Mouse (Mus musculus): ENCODE data around the gene Stpg3. TPM values are rescaled to one million over a fixed set of nuclear protein-coding genes. Genes with fewer than 3 reads are reported as not detected.

Gene Stpg3
- polyA plus RNA-seq, 1 experiment from 2014 or later, result not detected

DNA sequence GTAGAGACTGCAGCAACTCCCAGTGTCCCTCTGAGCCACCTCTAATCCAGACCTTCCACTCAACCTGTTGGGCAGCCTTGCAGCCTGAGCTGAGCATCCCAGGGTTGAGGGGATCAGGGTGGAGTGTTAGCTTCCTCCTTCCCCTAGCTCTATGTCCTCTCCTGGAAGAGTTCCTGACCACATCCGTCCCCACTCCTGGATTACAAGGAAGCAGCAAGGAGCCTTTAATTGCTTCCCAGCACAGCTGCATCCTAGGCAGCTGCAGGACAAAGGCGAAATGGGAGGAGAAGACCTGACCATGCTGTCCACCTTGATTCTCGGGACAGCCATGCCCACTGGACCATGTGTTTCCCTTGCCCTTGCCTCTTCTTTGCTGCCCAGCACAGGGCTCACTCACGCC, 37.4 kb downstream of the Stpg3 start:
- H3K27ac ChIP-seq (replicated peaks), result peak overlapping the region; percentile 85
- peak overlapping the region; percentile 42 for H3K4me2 ChIP-seq (replicated peaks)
- H3K4me3 ChIP-seq, result peak overlapping the region; percentile 25
- ATAC-seq (ENCODE audit: low FRiP score, low read depth), result no peak
- peaks cover 63% of the 10 kb centered on the region for H3K4me1 ChIP-seq
- 0 out of 2 replicates have a peak, but pooled peaks cover 12% of the 10 kb centered on the region for H3K27me3 ChIP-seq
- H3K36me3 ChIP-seq, result no peaks in the 10 kb centered on the region
- WGBS, result 44% methylated on average over 4 of the region's 4 CpGs
- peak overlapping the region; percentile 2 for H3K9ac ChIP-seq (replicated peaks)
- no peaks in the 10 kb centered on the region for H3K9me3 ChIP-seq

DNA sequence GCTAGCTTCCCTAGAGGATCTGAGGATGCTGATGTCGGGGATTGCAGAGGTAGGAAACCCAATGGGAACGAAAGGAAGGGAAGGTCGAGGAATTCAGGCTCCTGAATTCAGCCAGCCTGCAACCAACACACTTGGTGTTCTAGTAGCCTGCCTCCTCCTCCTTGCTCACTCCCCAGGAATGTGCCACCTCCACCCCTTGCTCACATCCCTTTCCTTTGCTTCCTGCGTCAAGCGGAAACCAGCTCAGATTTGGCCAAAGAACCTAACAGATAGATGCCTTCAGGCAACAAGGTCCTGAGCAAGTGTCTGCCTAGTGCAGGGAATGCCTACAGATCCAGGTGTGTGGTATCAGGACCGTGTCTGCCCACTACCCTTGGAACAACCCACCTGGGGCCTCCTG, 37.9 kb downstream of the Stpg3 start:
- H3K4me1 ChIP-seq, result peaks cover 65% of the 10 kb centered on the region
- WGBS, result 74% methylated on average over 6 of the region's 6 CpGs

DNA sequence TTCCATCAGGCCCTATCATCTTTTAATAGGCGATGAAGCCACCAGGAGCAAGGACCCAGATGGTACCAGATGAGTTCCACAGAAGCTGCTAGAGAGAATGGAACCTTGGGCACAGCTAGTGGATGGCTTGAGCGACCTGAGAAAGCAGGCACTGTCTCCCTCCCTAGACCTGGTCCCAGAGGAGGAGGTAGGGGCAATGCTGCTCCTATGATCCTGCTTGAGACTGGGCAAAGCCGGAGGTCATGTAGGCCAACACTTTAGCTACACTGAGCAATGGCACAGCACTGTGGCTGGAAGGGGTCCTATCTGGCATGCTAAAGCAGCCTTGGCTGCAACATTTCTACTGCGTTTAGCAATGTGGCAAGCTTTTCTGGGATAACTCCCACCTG, 38.8 kb downstream of the Stpg3 start:
- Histone ChIP-seq H3K36me3 (no peaks in the 10 kb centered on the region), H3K4me3 (no peak overlapping the region), H3K4me1 (peaks cover 65% of the 10 kb centered on the region), H3K27ac (replicated peaks) (no peak overlapping the region), H3K4me2 (replicated peaks) (no peak overlapping the region), H3K27me3 (0 out of 2 replicates have a peak, but pooled peaks cover 12% of the 10 kb centered on the region), H3K9ac (replicated peaks) (no peak overlapping the region), H3K9me3 (no peaks in the 10 kb centered on the region)
- WGBS, result 81% methylated on average over 4 of the region's 4 CpGs
- ATAC-seq (ENCODE audit: low FRiP score, low read depth), result no peak

More for the DNA sequence above, 37.9 kb downstream of the Stpg3 start:
- Histone ChIP-seq H3K27me3 (0 out of 2 replicates have a peak, but pooled peaks cover 12% of the 10 kb centered on the region), H3K36me3 (no peaks in the 10 kb centered on the region), H3K9me3 (no peaks in the 10 kb centered on the region), H3K9ac (replicated peaks) (0 out of 2 replicates have a peak overlapping the region, but pooled peaks have one; percentile 2), H3K4me2 (replicated peaks) (peak overlapping the region; percentile 42), H3K27ac (replicated peaks) (peak overlapping the region; percentile 85), H3K4me3 (no peak overlapping the region)
- no peak for ATAC-seq (ENCODE audit: low FRiP score, low read depth)

DNA sequence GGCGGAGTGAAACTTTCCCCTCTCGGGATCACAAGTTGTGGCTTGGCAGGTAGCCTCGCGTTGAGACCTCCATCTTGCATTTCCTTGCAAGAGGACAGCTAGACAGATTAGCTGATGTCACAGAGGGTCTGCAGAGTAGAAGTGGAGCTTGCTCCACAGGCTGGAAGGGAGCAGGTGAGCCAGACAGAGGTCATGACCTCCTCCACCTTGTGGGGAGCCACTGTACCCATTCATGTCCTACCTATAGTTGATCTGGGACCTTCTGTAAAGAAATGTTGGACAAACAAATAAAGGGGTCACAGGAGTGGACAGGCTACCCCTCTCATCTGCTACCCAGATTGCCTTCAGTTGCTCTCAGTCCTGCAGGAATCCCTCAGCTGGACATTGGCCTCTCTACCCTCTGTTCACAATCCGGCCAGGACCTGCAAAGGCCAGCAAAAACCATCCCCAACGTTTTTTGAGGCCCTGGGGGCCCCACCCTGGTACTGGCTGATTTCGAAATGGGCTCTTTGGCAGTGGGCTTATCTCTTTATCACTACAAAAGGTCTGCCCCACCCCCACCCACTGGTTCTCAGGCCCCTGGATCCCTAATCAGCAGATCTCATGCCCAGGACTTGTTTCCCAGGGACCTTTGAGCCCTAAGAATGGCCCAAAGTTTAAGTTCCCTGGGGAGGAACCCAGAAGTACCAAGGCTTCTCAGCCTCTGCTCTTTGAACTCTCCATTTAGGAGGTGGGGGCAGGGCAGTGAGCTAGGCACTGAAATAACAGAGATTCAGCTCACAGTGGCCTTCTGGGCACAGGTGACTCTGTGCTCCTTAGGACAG, 39.4 kb downstream of the Stpg3 start:
- Histone ChIP-seq H3K9ac (replicated peaks) (no peak overlapping the region), H3K27ac (replicated peaks) (no peak overlapping the region), H3K4me3 (no peak overlapping the region), H3K36me3 (no peaks in the 10 kb centered on the region), H3K4me1 (peaks cover 67% of the 10 kb centered on the region), H3K9me3 (no peaks in the 10 kb centered on the region), H3K27me3 (0 out of 2 replicates have a peak, but pooled peaks cover 12% of the 10 kb centered on the region), H3K4me2 (replicated peaks) (no peak overlapping the region)
- 49% methylated on average over 7 of the region's 7 CpGs for WGBS
- no peak for ATAC-seq (ENCODE audit: low FRiP score, low read depth)

DNA sequence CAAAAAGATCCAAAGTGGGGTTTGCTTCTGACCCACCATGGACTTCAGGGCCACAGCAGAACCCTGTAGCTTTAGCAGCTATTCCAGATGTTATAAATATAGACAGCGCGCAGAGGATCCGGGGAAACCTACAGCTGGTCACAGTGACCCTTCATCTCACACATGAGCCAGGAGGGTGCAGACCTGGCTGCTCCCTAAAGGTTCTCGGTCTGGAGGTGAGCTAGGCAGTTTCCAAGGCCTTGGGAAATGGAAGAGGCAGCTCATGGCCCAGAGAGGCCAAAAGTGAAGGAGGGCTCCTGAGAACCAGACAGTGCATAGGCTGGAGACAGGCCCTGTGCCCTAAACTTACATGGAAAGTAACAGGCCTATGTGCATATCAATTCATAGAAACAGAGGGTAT, 40.6 kb downstream of the Stpg3 start:
- Histone ChIP-seq H3K9ac (replicated peaks) (no peak overlapping the region), H3K4me3 (no peak overlapping the region), H3K27ac (replicated peaks) (no peak overlapping the region), H3K36me3 (no peaks in the 10 kb centered on the region), H3K9me3 (no peaks in the 10 kb centered on the region), H3K4me2 (replicated peaks) (no peak overlapping the region), H3K4me1 (peaks cover 68% of the 10 kb centered on the region), H3K27me3 (0 out of 2 replicates have a peak, but pooled peaks cover 8% of the 10 kb centered on the region)
- no peak for ATAC-seq (ENCODE audit: low FRiP score, low read depth)
- 96% methylated on average over 4 of the region's 4 CpGs for WGBS

DNA sequence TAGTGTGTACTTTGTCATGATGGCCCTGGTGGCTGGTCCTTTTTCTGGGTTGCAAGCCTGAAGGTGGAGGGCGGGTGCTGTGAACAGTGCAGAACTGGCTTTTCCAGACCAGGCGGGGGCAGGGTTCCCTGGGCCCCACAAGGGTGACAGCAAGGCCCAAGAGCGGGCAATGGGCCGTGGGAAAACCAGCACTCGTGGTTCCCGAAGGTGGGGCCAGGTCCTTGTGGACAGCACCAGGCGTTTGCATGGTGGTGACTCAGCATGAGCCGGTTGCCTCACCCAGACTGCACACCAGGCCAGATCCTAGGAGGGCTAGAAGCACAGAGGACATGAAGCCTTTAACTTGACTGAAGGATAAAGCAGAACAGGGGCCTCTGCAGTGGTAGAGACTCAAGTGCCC, 41.8 kb downstream of the Stpg3 start:
- Histone ChIP-seq H3K4me3 (no peak overlapping the region), H3K9ac (replicated peaks) (no peak overlapping the region), H3K36me3 (no peaks in the 10 kb centered on the region), H3K4me1 (peaks cover 66% of the 10 kb centered on the region), H3K27ac (replicated peaks) (no peak overlapping the region; the same call in 1 of the 2 replicates), H3K9me3 (no peaks in the 10 kb centered on the region), H3K27me3 (0 out of 2 replicates have a peak, but pooled peaks cover 8% of the 10 kb centered on the region), H3K4me2 (replicated peaks) (no peak overlapping the region)
- WGBS, result 72% methylated on average over 8 of the region's 8 CpGs
- ATAC-seq (ENCODE audit: low FRiP score, low read depth), result no peak

DNA sequence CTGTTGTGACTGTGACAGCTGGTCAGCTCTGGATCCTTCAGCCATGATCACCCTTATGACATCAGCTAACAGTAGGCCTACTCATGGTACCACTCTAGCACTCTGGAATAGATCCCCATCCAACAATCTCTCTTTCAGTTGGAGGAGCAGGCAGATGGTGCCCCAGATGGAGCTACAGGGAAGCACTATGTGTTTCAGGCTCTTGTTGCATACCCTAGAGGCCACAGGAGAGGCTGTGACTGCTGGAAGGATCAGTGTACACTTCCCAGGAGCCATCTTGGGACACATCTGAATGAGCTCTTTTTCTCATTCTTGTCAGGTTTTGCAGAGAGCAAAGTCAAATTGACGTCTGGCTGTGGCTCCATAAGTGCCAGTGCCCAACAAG, 42.7 kb downstream of the Stpg3 start:
- Histone ChIP-seq H3K9ac (replicated peaks) (no peak overlapping the region), H3K4me2 (replicated peaks) (no peak overlapping the region), H3K36me3 (no peaks in the 10 kb centered on the region), H3K4me3 (no peak overlapping the region), H3K9me3 (no peaks in the 10 kb centered on the region), H3K27ac (replicated peaks) (no peak overlapping the region), H3K4me1 (peaks cover 66% of the 10 kb centered on the region), H3K27me3 (0 out of 2 replicates have a peak, but pooled peaks cover 3% of the 10 kb centered on the region)
- no peak for ATAC-seq (ENCODE audit: low FRiP score, low read depth)
- 78% methylated on average over 1 of the region's 1 CpGs for WGBS

DNA sequence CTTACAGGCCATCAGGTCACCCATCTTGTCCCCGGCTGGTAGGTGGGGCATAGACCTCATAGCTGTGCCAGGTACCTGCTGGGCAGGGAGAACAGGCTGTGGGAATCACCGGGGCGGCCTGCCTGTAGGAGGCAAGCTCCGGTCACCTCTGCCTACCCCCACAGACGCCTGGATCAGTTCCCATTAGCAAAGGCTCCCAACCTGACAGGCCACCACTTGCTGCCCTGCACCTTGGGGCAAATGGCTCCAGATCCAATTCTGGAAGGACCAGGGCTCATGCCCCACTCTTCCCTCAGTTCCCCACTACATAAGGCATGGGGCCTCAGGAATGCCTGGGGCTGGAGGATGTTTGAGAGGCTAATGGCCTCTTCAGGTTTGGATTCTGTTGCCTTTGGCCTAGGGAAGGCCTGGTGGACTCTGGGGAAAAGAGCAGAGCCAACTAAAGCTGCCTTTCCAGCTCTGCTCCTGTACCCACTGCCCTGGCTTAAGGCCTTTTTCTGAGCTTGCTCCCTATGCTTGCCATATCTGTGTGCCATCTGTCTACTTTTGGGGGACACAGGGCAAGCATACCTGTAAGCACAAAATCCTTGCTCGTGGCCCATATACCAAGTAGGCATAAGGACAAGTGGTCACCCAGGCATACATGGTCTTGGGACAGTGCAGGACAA, 43.2 kb downstream of the Stpg3 start:
- Histone ChIP-seq H3K36me3 (no peaks in the 10 kb centered on the region), H3K4me2 (replicated peaks) (no peak overlapping the region), H3K27ac (replicated peaks) (no peak overlapping the region), H3K9ac (replicated peaks) (no peak overlapping the region), H3K27me3 (no peaks in the 10 kb centered on the region), H3K4me1 (peaks cover 60% of the 10 kb centered on the region), H3K9me3 (no peaks in the 10 kb centered on the region), H3K4me3 (no peak overlapping the region)
- no peak for ATAC-seq (ENCODE audit: low FRiP score, low read depth)
- WGBS, result 82% methylated on average over 6 of the region's 6 CpGs

DNA sequence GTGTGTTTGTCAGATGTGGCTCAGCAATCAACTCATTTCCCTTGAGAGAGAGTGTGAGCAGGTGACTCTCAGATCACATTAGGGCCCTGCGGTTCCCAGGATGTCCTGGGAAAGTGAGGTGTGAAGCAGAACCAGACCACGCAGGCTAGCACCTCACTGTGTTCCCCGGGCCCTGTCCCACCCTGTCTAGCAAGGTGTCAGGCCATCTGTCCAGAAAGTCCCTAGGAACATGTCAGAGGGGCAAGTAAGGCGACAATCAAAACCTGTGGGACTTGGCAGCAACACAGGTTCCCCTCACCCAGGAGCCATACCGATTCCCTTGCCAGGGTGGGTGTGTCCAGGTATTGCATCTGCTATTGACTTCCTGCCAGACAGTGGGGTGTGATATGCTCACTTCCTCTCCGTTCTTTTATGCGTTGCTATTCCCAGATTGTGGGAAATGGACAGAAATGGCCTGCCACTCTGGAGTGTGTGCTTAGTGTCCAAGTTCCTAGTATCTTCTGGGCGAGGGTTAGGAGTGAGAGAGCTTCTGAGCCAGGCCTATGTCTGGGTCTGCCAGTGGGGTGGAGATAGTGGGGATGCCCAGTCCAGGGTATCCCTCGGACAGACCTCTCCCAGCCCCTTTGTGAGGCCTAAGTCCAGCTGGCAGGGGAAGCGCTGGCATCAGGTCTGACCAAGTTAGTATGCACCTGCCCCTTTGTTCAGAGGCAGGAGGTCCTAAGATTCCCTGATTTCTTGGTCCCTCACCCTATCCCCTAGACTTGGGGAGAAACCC, 43.9 kb downstream of the Stpg3 start:
- Histone ChIP-seq H3K27ac (replicated peaks) (peak overlapping the region; percentile 36; the same call in 1 of the 2 replicates), H3K9me3 (no peaks in the 10 kb centered on the region), H3K4me2 (replicated peaks) (no peak overlapping the region), H3K9ac (replicated peaks) (peak overlapping the region; percentile 4; the same call in 1 of the 2 replicates), H3K4me3 (no peak overlapping the region), H3K27me3 (no peaks in the 10 kb centered on the region), H3K36me3 (no peaks in the 10 kb centered on the region), H3K4me1 (peaks cover 55% of the 10 kb centered on the region)
- 79% methylated on average over 10 of the region's 10 CpGs for WGBS
- no peak for ATAC-seq (ENCODE audit: low FRiP score, low read depth)

DNA sequence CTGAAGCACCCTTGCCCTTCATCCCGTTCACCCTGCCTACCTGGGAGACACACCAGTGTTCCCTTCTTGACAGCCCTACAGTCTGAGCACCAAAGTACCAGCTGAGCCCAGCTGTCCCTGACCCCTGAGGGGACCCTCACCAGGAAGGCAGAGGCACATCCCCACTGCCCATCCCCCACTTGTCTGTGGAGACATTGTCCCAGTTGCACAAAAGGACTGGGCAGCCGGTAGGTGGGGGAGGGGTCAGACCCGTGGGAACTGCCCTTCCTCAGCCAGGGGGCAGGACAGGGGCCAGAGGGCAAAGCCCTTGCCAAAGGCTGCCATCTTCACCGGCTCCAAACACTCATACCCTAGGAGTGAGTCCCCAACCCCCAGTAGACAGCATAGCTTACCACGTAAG, 44.7 kb downstream of the Stpg3 start:
- Histone ChIP-seq H3K27ac (replicated peaks) (peak overlapping the region; percentile 87), H3K4me3 (no peak overlapping the region), H3K9ac (replicated peaks) (peak overlapping the region; percentile 4; the same call in 1 of the 2 replicates), H3K4me1 (peaks cover 48% of the 10 kb centered on the region), H3K36me3 (no peaks in the 10 kb centered on the region), H3K27me3 (no peaks in the 10 kb centered on the region), H3K4me2 (replicated peaks) (peak overlapping the region; percentile 19; the same call in 1 of the 2 replicates), H3K9me3 (no peaks in the 10 kb centered on the region)
- ATAC-seq (ENCODE audit: low FRiP score, low read depth), result no peak
- WGBS, result 14% methylated on average over 5 of the region's 5 CpGs

DNA sequence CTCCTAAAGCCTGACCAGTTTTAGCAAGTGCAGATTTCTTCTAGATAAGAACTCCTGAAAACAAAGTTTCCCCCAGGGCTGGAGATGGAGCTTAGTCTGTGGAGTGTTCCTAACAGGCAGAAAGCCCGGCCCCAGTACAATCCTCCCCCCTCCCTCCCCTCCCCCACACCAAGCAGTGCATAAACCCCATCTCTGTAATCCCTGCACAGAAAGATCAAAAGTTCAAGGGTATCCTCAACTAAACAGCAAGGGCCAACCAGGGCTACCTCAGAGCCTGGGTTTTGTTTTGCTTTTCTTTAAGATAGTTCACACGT, 45.8 kb downstream of the Stpg3 start:
- no peaks in the 10 kb centered on the region for H3K36me3 ChIP-seq
- peak overlapping the region; percentile 87 for H3K27ac ChIP-seq (replicated peaks)
- H3K9me3 ChIP-seq, result no peaks in the 10 kb centered on the region
- H3K4me1 ChIP-seq, result peaks cover 52% of the 10 kb centered on the region
- peak overlapping the region; percentile 45 for H3K4me3 ChIP-seq
- 5% methylated on average over 2 of the region's 2 CpGs for WGBS
- H3K9ac ChIP-seq (replicated peaks), result peak overlapping the region; percentile 59; the same call in 1 of the 2 replicates
- H3K4me2 ChIP-seq (replicated peaks), result peak overlapping the region; percentile 74
- H3K27me3 ChIP-seq, result peaks cover 6% of the 10 kb centered on the region
- ATAC-seq (ENCODE audit: low FRiP score, low read depth), result no peak; the same call in 1 of the 2 replicates
